Mouse (Mus musculus) heart, adult 2 months (tissue): ENCODE data around the gene Trpv4.

Experiments used
- CTCF ChIP-seq: fragments of 200-600 bp; IDR thresholded peaks from 2 replicates; pipeline ENCODE4 v1.8.1; 2022; ENCODE audit warnings: antibody characterized with exemption, mild to moderate bottlenecking, moderate library complexity
- POLR2A ChIP-seq: fragments of 200-500 bp; IDR thresholded peaks from 2 replicates; pipeline ENCODE4 v1.6.1; 2011; ENCODE audit warnings: mild to moderate bottlenecking, low read depth, low read length, control low read depth; ENCODE audit not compliant: insufficient read depth

DNA sequence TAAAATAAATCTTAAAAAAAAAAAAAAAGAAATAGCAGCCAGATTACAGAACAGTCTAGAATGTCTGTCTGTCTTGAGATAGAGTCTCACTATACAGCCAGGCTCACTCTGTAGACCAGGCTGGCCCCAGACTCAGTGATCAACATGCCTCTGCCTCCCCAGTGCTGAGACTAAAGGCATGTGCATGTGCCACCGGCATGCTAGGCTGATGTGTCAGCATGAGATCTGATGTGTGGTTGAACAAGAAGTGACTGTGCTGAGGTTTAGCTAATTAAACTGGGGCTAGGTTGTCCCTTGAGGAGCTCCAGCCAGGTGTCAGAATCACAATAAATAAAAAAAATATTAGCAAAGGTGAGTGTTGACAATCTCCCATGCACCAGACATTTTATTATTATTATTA is 8.4 kb upstream of the Trpv4 start:
- TF ChIP-seq POLR2A = no peak
- no peak for TF ChIP-seq CTCF
